Mouse (Mus musculus) erythroblast, embryonic 14.5 days (primary cell): Measurements from ENCODE around the gene Klk1b4. TPM values are rescaled to one million over a fixed set of nuclear protein-coding genes. Genes with fewer than 3 reads are reported as not detected.
"Not testable (repeated sequence)": the region's sequence is repeated elsewhere in the genome, so short reads cannot be mapped to it uniquely, and the experiment has no call there.

ENCODE experiments used
- H3K27me3 ChIP-seq: 2 replicates; pipeline ENCODE4 v1.6.1; 2012; ENCODE audit warnings: inconsistent platforms; ENCODE audit not compliant: control insufficient read depth
- H3K36me3 ChIP-seq: 2 replicates; pipeline ENCODE4 v1.6.1; 2012; ENCODE audit warnings: mild to moderate bottlenecking, inconsistent platforms; ENCODE audit not compliant: control insufficient read depth
- H3K4me1 ChIP-seq: 2 replicates; pipeline ENCODE4 v1.6.1; 2012; ENCODE audit warnings: inconsistent platforms; ENCODE audit not compliant: control insufficient read depth
- H3K4me3 ChIP-seq: replicated peaks from 2 replicates; pipeline ENCODE3; 2012; ENCODE audit warnings: moderate library complexity, mild to moderate bottlenecking, inconsistent platforms
- H3K9me3 ChIP-seq: 2 replicates; pipeline ENCODE4 v1.6.1; 2012; ENCODE audit warnings: low read length, inconsistent platforms, mixed read lengths; ENCODE audit not compliant: control insufficient read depth
- GATA1 ChIP-seq: IDR thresholded peaks from 2 replicates; pipeline ENCODE4 v1.6.1; 2012; ENCODE audit warnings: low read length, inconsistent platforms, mixed read lengths
- TAL1 ChIP-seq: IDR thresholded peaks from 3 replicates; pipeline ENCODE4 v1.6.1; 2012; ENCODE audit warnings: low read length, inconsistent platforms, mixed read lengths
- polyA plus RNA-seq: library from polyadenylated mRNA; stranded (reverse); fragments of >175 nt; gene quantifications from 2 replicates; pipeline ENCODE4 v1.2.3, GENCODE M21; 2012

Klk1b4 gene
- not detected in 2 replicates for polyA plus RNA-seq

DNA sequence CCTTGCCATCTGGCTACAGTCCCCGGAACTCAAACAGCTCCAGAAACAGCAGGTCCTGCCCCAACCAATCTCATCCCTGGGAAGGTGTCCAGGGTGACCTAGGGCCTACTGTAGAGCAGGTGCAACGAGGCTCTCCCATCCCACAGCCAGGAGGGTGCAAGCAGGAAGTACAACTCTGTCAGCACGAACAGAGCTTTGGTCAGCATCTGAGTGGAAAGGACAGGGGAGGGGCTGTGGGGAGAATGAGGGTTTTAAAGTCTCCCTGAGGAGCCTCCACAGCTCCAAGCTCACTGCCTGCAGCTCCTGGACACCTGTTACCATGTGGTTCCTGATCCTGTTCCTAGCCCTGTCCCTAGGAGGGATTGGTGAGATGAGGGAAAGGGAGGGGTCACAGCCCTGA is at the start of gene Klk1b4:
TSS of gene Klk1b4 (plus strand) at position 301 of the 400 bp plus-strand sequence.
- not testable (repeated sequence) for H3K4me3 ChIP-seq, H3K4me1 ChIP-seq, H3K9me3 ChIP-seq, H3K36me3 ChIP-seq, H3K27me3 ChIP-seq

DNA sequence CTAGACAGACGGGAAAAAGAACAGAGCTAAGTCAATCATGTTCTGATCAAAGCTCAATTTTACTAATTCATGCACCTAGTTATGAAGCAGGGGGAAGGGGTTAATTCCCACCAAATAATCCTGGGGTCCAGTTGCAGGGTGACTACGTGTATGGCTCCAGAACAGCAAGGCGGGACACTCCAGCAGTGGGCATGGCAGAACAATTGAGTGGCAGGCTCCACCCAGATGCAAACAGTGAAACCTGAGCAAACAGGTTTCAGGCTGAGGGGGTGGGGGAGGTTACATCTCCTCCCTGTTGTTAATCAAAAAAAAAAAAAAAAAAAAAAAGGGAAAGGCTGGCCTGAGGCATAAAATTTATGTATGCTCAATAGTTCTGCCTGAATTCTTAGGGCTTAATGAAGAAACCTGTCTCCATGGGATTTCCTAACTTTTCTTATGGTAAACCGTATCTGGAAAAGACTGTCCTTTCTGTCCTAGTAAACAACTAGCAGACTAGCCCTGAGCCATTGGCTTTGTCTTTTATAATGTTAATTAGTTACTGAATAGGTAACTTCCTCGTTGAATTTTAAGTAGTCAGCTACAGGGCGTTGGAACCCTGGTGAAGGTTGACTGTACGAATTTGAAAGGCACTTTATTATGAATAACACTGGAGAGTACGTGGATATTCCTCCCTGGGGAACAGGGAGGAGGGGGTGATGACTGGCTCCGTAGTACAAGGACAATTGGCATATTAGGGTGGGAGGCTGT is 27.8 kb upstream of the Klk1b4 start:
- Histone ChIP-seq H3K9me3 (no peaks in the 10 kb centered on the region), H3K36me3 (no peaks in the 10 kb centered on the region), H3K27me3 (no peaks in the 10 kb centered on the region), H3K4me3 (no peak overlapping the region), H3K4me1 (no peaks in the 10 kb centered on the region)
- TF ChIP-seq TAL1 (no peak), GATA1 (no peak)

DNA sequence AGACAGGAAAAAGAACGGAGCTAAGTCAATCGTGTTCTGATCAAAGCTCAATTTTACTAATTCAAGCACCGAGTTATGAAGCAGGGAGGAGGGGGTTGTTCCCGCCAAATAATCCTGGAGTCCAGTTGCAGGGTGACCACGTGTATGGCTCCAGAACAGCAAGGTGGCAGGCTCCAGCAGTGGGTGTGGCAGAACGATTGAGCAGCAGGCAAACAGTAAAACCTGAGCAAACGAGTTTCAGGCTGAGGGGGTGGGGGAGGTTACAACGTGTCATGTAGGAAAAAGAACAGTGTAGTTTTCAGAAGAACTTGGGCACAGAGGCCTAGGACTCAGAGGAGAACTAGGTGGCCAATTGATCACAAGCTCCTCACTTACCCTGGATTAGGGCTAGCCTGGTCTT is 20.7 kb upstream of the Klk1b4 start:
- not testable (repeated sequence) for H3K4me1 ChIP-seq, H3K27me3 ChIP-seq, H3K9me3 ChIP-seq

DNA sequence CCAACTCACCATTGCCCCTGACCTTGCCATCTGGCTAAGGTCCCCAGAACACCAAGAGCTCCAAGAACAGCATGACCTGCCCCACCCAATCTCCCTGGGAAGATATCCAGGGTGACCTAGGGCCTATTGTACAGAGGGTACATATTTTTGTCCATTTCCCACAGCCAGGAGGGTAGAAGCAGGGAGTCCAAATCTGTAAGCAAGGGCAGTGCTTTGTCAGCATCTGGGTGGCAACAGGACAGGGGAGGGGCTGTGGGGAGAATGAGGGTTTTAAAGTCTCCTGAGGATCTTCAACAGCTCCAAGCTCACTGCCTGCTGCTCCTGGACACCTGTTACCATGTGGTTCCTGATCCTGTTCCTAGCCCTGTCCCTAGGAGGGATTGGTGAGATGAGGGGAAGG is 19.3 kb upstream of the Klk1b4 start, which contains the start of gene Klk1b24:
TSS of gene Klk1b24 (plus strand) at position 301 of the 400 bp plus-strand sequence.
- H3K4me3 ChIP-seq, H3K9me3 ChIP-seq, H3K4me1 ChIP-seq: not testable (repeated sequence)

More for the DNA sequence above, 20.7 kb upstream of the Klk1b4 start:
- not testable (repeated sequence) for H3K4me3 ChIP-seq, H3K36me3 ChIP-seq

DNA sequence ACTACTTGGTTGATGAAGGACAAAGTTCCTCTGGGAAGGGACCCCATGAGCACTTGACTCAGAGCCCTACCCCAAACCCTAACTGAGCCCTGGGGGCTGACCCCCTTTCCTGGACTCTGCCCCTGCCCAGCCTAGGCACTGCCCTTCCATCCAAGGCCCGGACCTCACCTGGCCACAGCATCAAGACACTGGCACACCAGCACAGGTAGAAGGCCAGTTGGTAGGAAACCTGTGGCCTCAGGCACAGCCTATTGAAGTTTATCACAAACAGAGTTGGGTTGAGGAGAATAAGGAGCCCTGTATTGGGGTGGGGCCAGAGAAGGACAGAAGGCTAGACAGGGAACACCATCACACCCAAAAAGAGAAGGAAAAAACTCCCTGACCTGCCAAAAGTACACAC is 13.8 kb upstream of the Klk1b4 start:
- not testable (repeated sequence) for H3K9me3 ChIP-seq, H3K27me3 ChIP-seq, H3K4me3 ChIP-seq

More for the DNA sequence above, 19.3 kb upstream of the Klk1b4 start, which contains the start of gene Klk1b24:
- H3K36me3 ChIP-seq, H3K27me3 ChIP-seq: not testable (repeated sequence)

DNA sequence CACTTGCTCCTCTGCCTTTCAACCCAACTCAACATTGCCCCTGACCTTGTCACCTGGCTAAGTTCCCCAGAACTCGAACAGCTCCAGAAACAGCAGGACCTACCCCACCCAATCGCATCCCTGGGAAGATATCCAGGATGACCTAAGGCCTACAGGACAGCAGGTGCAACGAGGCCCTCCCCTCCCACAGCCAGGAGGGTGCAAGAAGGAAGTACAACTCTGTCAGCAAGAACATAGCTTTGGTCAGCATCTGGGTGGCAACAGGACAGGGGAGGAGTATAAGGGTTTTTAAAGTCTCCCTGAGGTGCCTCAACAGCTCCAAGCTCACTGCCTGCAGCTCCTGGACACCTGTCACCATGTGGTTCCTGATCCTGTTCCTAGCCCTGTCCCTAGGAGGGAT is 9.3 kb upstream of the Klk1b4 start, which contains the start of gene Klk1b3:
TSS of gene Klk1b3 (plus strand) at position 301 of the 400 bp plus-strand sequence.
- no peaks in the 10 kb centered on the region for H3K36me3 ChIP-seq
- no peak for TF ChIP-seq GATA1
- no peak for TF ChIP-seq TAL1

More for the DNA sequence above, 13.8 kb upstream of the Klk1b4 start:
- not testable (repeated sequence) for H3K4me1 ChIP-seq, H3K36me3 ChIP-seq

DNA sequence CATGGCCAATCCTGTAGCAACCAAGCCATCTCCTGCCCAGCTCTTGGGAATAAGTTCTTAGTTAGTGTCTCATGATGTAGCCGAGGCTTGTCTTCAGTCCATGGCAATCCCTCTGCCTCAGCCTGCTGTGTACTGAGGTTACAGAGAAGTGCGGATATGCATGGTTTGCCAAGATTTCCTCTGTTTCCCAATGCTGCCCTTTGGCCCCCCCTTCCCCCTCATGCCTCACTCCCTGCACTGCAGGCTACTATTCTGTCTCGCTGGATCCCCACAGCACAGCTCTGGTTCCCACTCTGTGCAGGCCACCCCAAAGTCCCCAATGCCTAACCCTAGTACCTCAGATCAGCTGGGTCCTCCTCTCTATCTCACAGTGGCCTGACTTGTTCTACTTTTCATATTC is 1.1 kb downstream of the Klk1b4 start:
- no peak for TF ChIP-seq GATA1
- no peak for TF ChIP-seq TAL1
- Histone ChIP-seq H3K27me3 (no peaks in the 10 kb centered on the region), H3K4me3 (no peak overlapping the region), H3K9me3 (no peaks in the 10 kb centered on the region), H3K4me1 (no peaks in the 10 kb centered on the region), H3K36me3 (no peaks in the 10 kb centered on the region)

More for the DNA sequence above, 9.3 kb upstream of the Klk1b4 start, which contains the start of gene Klk1b3:
- no peaks in the 10 kb centered on the region for H3K9me3 ChIP-seq
- no peak within 1 kb of the TSS for H3K4me3 ChIP-seq
- no peaks in the 10 kb centered on the region for H3K4me1 ChIP-seq
- H3K27me3 ChIP-seq, result no peaks in the 10 kb centered on the region

DNA sequence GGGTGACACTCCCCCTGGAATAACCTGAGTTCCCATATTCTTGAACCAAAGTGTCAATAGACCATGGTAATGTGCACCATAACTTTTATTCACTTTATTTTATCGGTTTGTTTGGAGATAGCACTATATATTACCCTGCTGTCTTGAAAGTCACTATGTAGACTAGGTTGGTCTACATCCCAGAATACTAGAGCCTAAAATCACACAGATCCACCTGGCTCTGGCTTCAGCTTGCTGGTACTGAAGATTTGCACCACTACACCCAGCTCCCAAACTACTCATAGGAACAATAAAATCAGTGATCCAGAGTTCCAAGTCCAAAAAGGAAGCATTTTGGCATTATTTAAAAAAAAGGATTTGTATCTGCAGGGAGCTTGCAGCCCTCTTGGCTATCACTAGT is 8.4 kb downstream of the Klk1b4 start, which contains the start of gene Klk1b5:
TSS of gene Klk1b5 (plus strand) at position 301 of the 400 bp plus-strand sequence.
- Histone ChIP-seq H3K4me3 (no peak within 1 kb of the TSS), H3K9me3 (no peaks in the 10 kb centered on the region), H3K4me1 (no peaks in the 10 kb centered on the region), H3K27me3 (no peaks in the 10 kb centered on the region), H3K36me3 (no peaks in the 10 kb centered on the region)
- TF ChIP-seq TAL1 (no peak), GATA1 (no peak)

DNA sequence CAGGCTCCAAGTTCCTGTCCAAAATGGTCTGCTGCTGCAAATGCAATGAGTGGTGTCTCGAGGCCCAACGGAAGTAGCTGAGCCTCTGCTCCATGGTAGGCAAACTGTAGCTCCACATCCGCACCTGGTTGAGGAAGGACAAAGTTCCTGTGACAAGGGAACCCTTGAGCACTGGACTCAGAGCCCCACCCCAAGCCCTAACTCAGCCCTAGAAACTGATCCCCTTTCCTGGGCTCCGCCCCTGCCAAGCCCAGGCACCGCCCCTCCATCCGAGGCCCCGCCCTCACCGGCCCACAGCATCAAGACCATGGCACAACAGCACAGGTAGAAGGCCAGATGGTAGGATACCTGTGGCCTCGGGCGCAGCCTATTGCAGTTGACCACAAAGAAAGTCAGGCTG is 14.4 kb downstream of the Klk1b4 start:
- H3K27me3 ChIP-seq, H3K9me3 ChIP-seq, H3K36me3 ChIP-seq, H3K4me1 ChIP-seq, H3K4me3 ChIP-seq: not testable (repeated sequence)

DNA sequence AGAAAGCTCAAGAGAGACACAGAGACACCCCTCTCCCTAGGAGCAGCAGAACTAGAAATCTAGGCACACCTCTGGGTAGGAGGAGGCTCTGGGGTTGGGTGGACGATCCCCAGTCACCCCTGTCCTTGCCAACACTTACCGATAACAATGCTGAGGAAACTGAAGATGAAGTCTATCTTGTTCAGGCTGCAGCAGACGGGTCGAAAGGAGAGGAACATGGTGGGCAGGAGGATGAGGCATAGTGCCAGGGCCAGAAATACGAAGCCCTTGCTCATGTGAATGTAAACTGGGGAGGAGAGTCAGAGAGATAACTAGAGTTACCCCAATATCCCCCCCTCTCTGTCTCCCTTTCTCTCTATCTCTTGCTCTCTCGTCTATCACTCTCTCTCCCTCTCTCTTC is 15.1 kb downstream of the Klk1b4 start:
- H3K4me3 ChIP-seq, H3K36me3 ChIP-seq, H3K27me3 ChIP-seq, H3K4me1 ChIP-seq, H3K9me3 ChIP-seq: not testable (repeated sequence)
